Mouse (Mus musculus) midbrain, embryonic 16.5 days (tissue): ENCODE results near the gene Ankra2. TPM values are rescaled to one million over a fixed set of nuclear protein-coding genes. Genes with fewer than 3 reads are reported as not detected.

Experiments used
- ATAC-seq: fragments of 200-750 bp; cut with Nextera tagmentation; 2 replicates; pipeline ENCODE4 v1.8.0; 2017; ENCODE audit warnings: moderate TSS enrichment
- H3K27ac ChIP-seq: fragments of 300-500 bp; sonication (generic); 2 replicates; pipeline ENCODE4 v1.5.1; 2014; ENCODE audit warnings: mild to moderate bottlenecking, low read length, mixed read lengths
- H3K27me3 ChIP-seq: fragments of 300-500 bp; sonication (generic); 2 replicates; pipeline ENCODE4 v1.6.1; 2014; ENCODE audit warnings: low read depth, low read length, mixed read lengths; ENCODE audit not compliant: control insufficient read depth, insufficient read depth
- H3K36me3 ChIP-seq: fragments of 300-500 bp; sonication (generic); 2 replicates; pipeline ENCODE4 v1.6.1; 2014; ENCODE audit warnings: mild to moderate bottlenecking, low read length, moderate library complexity, mixed read lengths; ENCODE audit not compliant: control insufficient read depth, insufficient read depth
- H3K4me1 ChIP-seq: fragments of 300-500 bp; sonication (generic); 2 replicates; pipeline ENCODE4 v1.6.1; 2014; ENCODE audit warnings: mild to moderate bottlenecking, low read length, mixed read lengths; ENCODE audit not compliant: control insufficient read depth, insufficient read depth
- H3K4me2 ChIP-seq: fragments of 300-500 bp; sonication (generic); 2 replicates; pipeline ENCODE4 v1.6.1; 2014; ENCODE audit warnings: mild to moderate bottlenecking, low read length, mixed read lengths
- H3K4me3 ChIP-seq: fragments of 300-500 bp; sonication (generic); 2 replicates; pipeline ENCODE4 v1.5.1; 2014; ENCODE audit warnings: low read depth, mild to moderate bottlenecking, low read length, moderate library complexity, mixed read lengths
- H3K9ac ChIP-seq: fragments of 300-500 bp; sonication (generic); 2 replicates; pipeline ENCODE4 v1.6.1; 2014; ENCODE audit warnings: low read depth, low read length, mixed read lengths
- H3K9me3 ChIP-seq: fragments of 300-500 bp; sonication (generic); replicated peaks from 2 replicates; pipeline ENCODE4 v1.6.1; 2014; ENCODE audit warnings: mild to moderate bottlenecking, low read length, mixed read lengths; ENCODE audit not compliant: control insufficient read depth, poor library complexity, severe bottlenecking
- WGBS: fragments of 180-500 bp; shearing (Covaris S2); extraction: QIAGEN DNeasy Blood & Tissue Kit; methylation state at CpG from one replicate; pipeline ENCODE4 v1.1.7; 2014; 5-methylcytosine and 5-hydroxymethylcytosine counted together
- polyA plus RNA-seq: library from polyadenylated mRNA; unstranded; fragments of >200 nt; fragmentation: Nextera tagmentation; extraction: Ambion mirVana; gene quantifications from 2 replicates; pipeline ENCODE4 v1.2.1, GENCODE M21; 2015

The Ankra2 gene
- polyA plus RNA-seq, 1 experiment from 2014 or later = 88.0 TPM

GRCm38 (mm10) chr13:98245386-98245785 lies 17.5 kb upstream of the Ankra2 start:
- no peaks in the 10 kb centered on the region for H3K4me1 ChIP-seq
- no peaks in the 10 kb centered on the region for H3K27me3 ChIP-seq
- ATAC-seq = no peak
- no peaks in the 10 kb centered on the region for H3K9me3 ChIP-seq
- peaks cover 12% of the 10 kb centered on the region for H3K36me3 ChIP-seq
- H3K4me2 ChIP-seq = no peak overlapping the region
- WGBS = 61% methylated on average over 7 of the region's 7 CpGs
- H3K4me3 ChIP-seq = no peak overlapping the region
- H3K27ac ChIP-seq = no peak overlapping the region
- H3K9ac ChIP-seq = no peak overlapping the region

- Histone ChIP-seq H3K4me3 (no peak overlapping the region), H3K4me1 (no peaks in the 10 kb centered on the region), H3K9ac (no peak overlapping the region), H3K27ac (no peak overlapping the region), H3K9me3 (no peaks in the 10 kb centered on the region), H3K36me3 (peaks cover 34% of the 10 kb centered on the region), H3K4me2 (no peak overlapping the region), H3K27me3 (no peaks in the 10 kb centered on the region)
- ATAC-seq = no peak
- 94% methylated on average over 10 of the region's 10 CpGs for WGBS
These were observed 13.3 kb upstream of the Ankra2 start for GRCm38 (mm10) chr13:98249594-98249993.

GRCm38 (mm10) chr13:98254921-98255320 lies 8.0 kb upstream of the Ankra2 start:
- Histone ChIP-seq H3K27me3 (no peaks in the 10 kb centered on the region), H3K9ac (no peak overlapping the region), H3K27ac (no peak overlapping the region), H3K36me3 (peaks cover 40% of the 10 kb centered on the region), H3K4me3 (no peak overlapping the region), H3K9me3 (no peaks in the 10 kb centered on the region), H3K4me2 (no peak overlapping the region), H3K4me1 (no peaks in the 10 kb centered on the region)
- no peak for ATAC-seq
- whole genome bisulfite sequencing = 75% methylated on average over 9 of the region's 9 CpGs

GRCm38 (mm10) chr13:98263458-98263987 lies 649 bp downstream of the Ankra2 start:
- H3K4me2 ChIP-seq = peak overlapping the region; percentile 63
- no peaks in the 10 kb centered on the region for H3K9me3 ChIP-seq
- peaks cover 18% of the 10 kb centered on the region for H3K4me1 ChIP-seq
- peak; percentile 61 for ATAC-seq
- under 1% methylated on average over 16 of the region's 16 CpGs for WGBS
- peak overlapping the region; percentile 79 for H3K4me3 ChIP-seq
- peaks cover 11% of the 10 kb centered on the region for H3K36me3 ChIP-seq
- H3K27ac ChIP-seq = peak overlapping the region; percentile 94
- H3K27me3 ChIP-seq = no peaks in the 10 kb centered on the region
- H3K9ac ChIP-seq = peak overlapping the region; percentile 90

GRCm38 (mm10) chr13:98264111-98264510 lies 1.2 kb downstream of the Ankra2 start:
- Histone ChIP-seq H3K9ac (peak overlapping the region; percentile 90), H3K4me2 (peak overlapping the region; percentile 63), H3K4me1 (peaks cover 18% of the 10 kb centered on the region), H3K27ac (no peak overlapping the region), H3K4me3 (peak overlapping the region; percentile 79), H3K27me3 (no peaks in the 10 kb centered on the region), H3K9me3 (no peaks in the 10 kb centered on the region), H3K36me3 (peaks cover 12% of the 10 kb centered on the region)
- ATAC-seq = no peak
- WGBS = 22% methylated on average over 5 of the region's 5 CpGs

- H3K27me3 ChIP-seq = no peaks in the 10 kb centered on the region
- 93% methylated on average over 9 of the region's 9 CpGs for WGBS
These were observed 11.1 kb downstream of the Ankra2 start for GRCm38 (mm10) chr13:98274023-98274422.

GRCm38 (mm10) chr13:98275646-98276045 lies 12.8 kb downstream of the Ankra2 start:
- Histone ChIP-seq H3K36me3 (peaks cover 34% of the 10 kb centered on the region), H3K27ac (no peak overlapping the region), H3K4me2 (no peak overlapping the region), H3K4me1 (no peaks in the 10 kb centered on the region), H3K9ac (no peak overlapping the region), H3K4me3 (no peak overlapping the region), H3K9me3 (no peaks in the 10 kb centered on the region), H3K27me3 (no peaks in the 10 kb centered on the region)
- ATAC-seq = no peak
- 89% methylated on average over 4 of the region's 4 CpGs for WGBS

More at GRCm38 (mm10) chr13:98274023-98274422, 11.1 kb downstream of the Ankra2 start:
- Histone ChIP-seq H3K36me3 (peaks cover 37% of the 10 kb centered on the region), H3K9me3 (no peaks in the 10 kb centered on the region), H3K4me1 (no peaks in the 10 kb centered on the region), H3K4me2 (no peak overlapping the region), H3K9ac (no peak overlapping the region), H3K27ac (no peak overlapping the region), H3K4me3 (no peak overlapping the region)
- no peak for ATAC-seq

- H3K9ac ChIP-seq = no peak overlapping the region
- H3K36me3 ChIP-seq = peaks cover 29% of the 10 kb centered on the region
- 91% methylated on average over 7 of the region's 7 CpGs for WGBS
- H3K4me1 ChIP-seq = no peaks in the 10 kb centered on the region
- no peak overlapping the region for H3K27ac ChIP-seq
- H3K27me3 ChIP-seq = no peaks in the 10 kb centered on the region
- H3K4me3 ChIP-seq = no peak overlapping the region
- no peaks in the 10 kb centered on the region for H3K9me3 ChIP-seq
- no peak overlapping the region for H3K4me2 ChIP-seq
- ATAC-seq = no peak
These were observed 13.4 kb downstream of the Ankra2 start for GRCm38 (mm10) chr13:98276253-98276652.

- Histone ChIP-seq H3K36me3 (peaks cover 18% of the 10 kb centered on the region), H3K4me2 (no peak overlapping the region), H3K27me3 (no peaks in the 10 kb centered on the region), H3K9ac (no peak overlapping the region), H3K4me1 (no peaks in the 10 kb centered on the region), H3K4me3 (no peak overlapping the region), H3K27ac (no peak overlapping the region), H3K9me3 (no peaks in the 10 kb centered on the region)
- WGBS = 83% methylated on average over 2 of the region's 2 CpGs
- ATAC-seq = no peak
These were observed 14.6 kb downstream of the Ankra2 start for GRCm38 (mm10) chr13:98277501-98277900.
